Mouse (Mus musculus): Measurements from ENCODE around the gene Olfr476.
"Not testable (repeated sequence)": the region's sequence is repeated elsewhere in the genome, so short reads cannot be mapped to it uniquely, and the experiment has no call there.

Gene Olfr476

GRCm38 (mm10) chr7:107964503-107964902, at the start of gene Olfr476:
Gene Olfr476 (plus strand): TSS chr7:107964803.
- no peak for DNase-seq (ENCODE audit: inconsistent ontology term)

GRCm38 (mm10) chr7:107930146-107930545, 34.5 kb upstream of the Olfr476 start, which contains the start of gene Olfr473:
Gene Olfr473 (plus strand): TSS chr7:107930446.
- no peak for DNase-seq (ENCODE audit: inconsistent ontology term)

GRCm38 (mm10) chr7:107952539-107952938, 12.1 kb upstream of the Olfr476 start:
- DNase-seq (ENCODE audit: inconsistent ontology term), result not testable (repeated sequence)

- no peak for DNase-seq (ENCODE audit: inconsistent ontology term)
These were observed 10.3 kb upstream of the Olfr476 start, which contains the start of gene Olfr474 for GRCm38 (mm10) chr7:107954343-107954742. Gene Olfr474 (plus strand): TSS chr7:107954643.

- no peak for DNase-seq (ENCODE audit: inconsistent ontology term)
These were observed 21.8 kb downstream of the Olfr476 start, which contains the start of gene Olfr477 for GRCm38 (mm10) chr7:107986393-107986792. Gene Olfr477 (plus strand): TSS chr7:107986693.

- DNase-seq (ENCODE audit: inconsistent ontology term), result not testable (repeated sequence)
These were observed 49.7 kb downstream of the Olfr476 start for GRCm38 (mm10) chr7:108014256-108014655.
